Comparison of ENCODE assay signal across 13 mouse cellular contexts in genomic region chr8:60249704-60250103, GRCm38 (mm10).
DNase-seq lines count a peak whose midpoint lies in the region; ATAC-seq lines count a peak whose summit lies in the region.
"Had no signal": no experiment of that assay in that cellular context is flagged by ENCODE, and none has a peak within 500 bp of the region (broad histone marks: within the 10 kb centered on the region; RNA-seq: fewer than 3 reads in every experiment).

No protein-coding gene starts in this region.

- H3K4me2 ChIP-seq in kidney, embryonic 16.5 days (replicated peaks; ENCODE audit: low read depth, low read length), result no peak overlapping the region
- H3K4me2 ChIP-seq in neural tube, embryonic 12.5 days (replicated peaks), result no peak overlapping the region
- H3K4me2 ChIP-seq: heart, embryonic 15.5 days; liver, embryonic 11.5 days had no signal

- H3K4me3 ChIP-seq in kidney, embryonic 16.5 days (ENCODE audit: low read length), result no peak overlapping the region
- no peak overlapping the region for H3K4me3 ChIP-seq in neural tube, embryonic 12.5 days
- H3K4me3 ChIP-seq: heart, embryonic 15.5 days had no signal

- H3K27me3 ChIP-seq in kidney, embryonic 16.5 days (ENCODE audit: insufficient read depth, low read length), result no peaks in the 10 kb centered on the region
- H3K27me3 ChIP-seq in neural tube, embryonic 12.5 days (replicated peaks), result no peaks in the 10 kb centered on the region
- H3K27me3 ChIP-seq: heart, embryonic 15.5 days had no signal

- no peak overlapping the region for H3K27ac ChIP-seq in kidney, embryonic 16.5 days (ENCODE audit: low read length)
- no peak overlapping the region for H3K27ac ChIP-seq in neural tube, embryonic 12.5 days
- H3K27ac ChIP-seq: heart, embryonic 15.5 days had no signal

- H3K36me3 ChIP-seq in kidney, embryonic 16.5 days (ENCODE audit: insufficient read depth, low read length), result no peaks in the 10 kb centered on the region
- no peaks in the 10 kb centered on the region for H3K36me3 ChIP-seq in neural tube, embryonic 12.5 days
- H3K36me3 ChIP-seq: heart, embryonic 15.5 days had no signal

- no peak for ATAC-seq in kidney, embryonic 16.5 days (ENCODE audit: low FRiP score, low TSS enrichment)
- ATAC-seq in neural tube, embryonic 12.5 days (ENCODE audit: low FRiP score, low read depth), result peak; percentile 33; the same call in 1 of the 2 replicates
- ATAC-seq: hindbrain, embryonic 16.5 days had no signal

- peak; percentile 5 for DNase-seq in adrenal gland, postnatal 10 days
- no peak for DNase-seq in adrenal gland, postnatal 4 days (ENCODE audit: low spot score in 2 of 2)
- DNase-seq in kidney, adult 11 months, result peak; percentile 13
- no peak for DNase-seq in neural tube, embryonic 10.5 days (ENCODE audit: extremely low spot score, low spot score)
- peak; percentile 10 for DNase-seq in skeletal muscle tissue, adult 2 months (ENCODE audit: low read depth, low spot score)
- no peak for DNase-seq in layer of hippocampus, adult 11-12 months (ENCODE audit: low spot score)
- DNase-seq: cerebellum, adult 18-20 months; thymus, postnatal 4 days had no signal

- H3K9me3 ChIP-seq in kidney, embryonic 16.5 days (ENCODE audit: low read length), result no peaks in the 10 kb centered on the region
- H3K9me3 ChIP-seq in neural tube, embryonic 12.5 days, result no peaks in the 10 kb centered on the region
- H3K9me3 ChIP-seq: heart, embryonic 15.5 days had no signal

- H3K4me1 ChIP-seq in kidney, embryonic 16.5 days (ENCODE audit: insufficient read depth, low read length), result no peaks in the 10 kb centered on the region
- no peaks in the 10 kb centered on the region for H3K4me1 ChIP-seq in neural tube, embryonic 12.5 days
- H3K4me1 ChIP-seq: heart, embryonic 15.5 days had no signal

- 33% methylated on average over 2 of the region's 2 CpGs for WGBS in kidney, embryonic 16.5 days
- 20% methylated on average over 2 of the region's 2 CpGs for WGBS in neural tube, embryonic 12.5 days

- H3K9ac ChIP-seq in kidney, embryonic 16.5 days (replicated peaks; ENCODE audit: low read length), result no peak overlapping the region
- H3K9ac ChIP-seq in neural tube, embryonic 12.5 days, result no peak overlapping the region
- H3K9ac ChIP-seq: heart, embryonic 15.5 days had no signal

Comparison
In these comparisons a context has a peak if more than half of its experiments do, and no peak if none do; other contexts are left out.
1. DNase-seq: peak in adrenal gland, postnatal 10 days (single experiment), kidney, adult 11 months (single experiment) and skeletal muscle tissue, adult 2 months (single experiment); none in adrenal gland, postnatal 4 days (0 of 2), neural tube, embryonic 10.5 days (single experiment) and layer of hippocampus, adult 11-12 months (single experiment).